Mouse (Mus musculus) cerebellum, adult 2 months (tissue): Measurements from ENCODE around the gene Ppib. TPM values are rescaled to one million over a fixed set of nuclear protein-coding genes. Genes with fewer than 3 reads are reported as not detected.

ENCODE experiments used
- DNase-seq, 2 experiments: peaks; one replicate each; pipeline ENCODE4 v3.0.0; 2021
- H3K27ac ChIP-seq: fragments of 200-500 bp; 2 replicates; pipeline ENCODE4 v1.5.1; 2012; ENCODE audit warnings: low read length, control low read depth, inconsistent platforms; ENCODE audit not compliant: insufficient read depth
- H3K27me3 ChIP-seq: fragments of 200-500 bp; 2 replicates; pipeline ENCODE4 v1.6.1; 2012; ENCODE audit warnings: inconsistent platforms, mild to moderate bottlenecking, low read length, moderate library complexity; ENCODE audit not compliant: control insufficient read depth, insufficient read depth
- H3K4me1 ChIP-seq: fragments of 200-500 bp; 2 replicates; pipeline ENCODE4 v1.6.1; 2011; ENCODE audit warnings: low read length; ENCODE audit not compliant: control insufficient read depth, insufficient read depth
- H3K4me3 ChIP-seq: fragments of 200-500 bp; replicated peaks from 2 replicates; pipeline ENCODE3; 2011; ENCODE audit warnings: mild to moderate bottlenecking, low read depth, low read length, control low read depth; ENCODE audit not compliant: insufficient read depth
- CTCF ChIP-seq: fragments of 200-500 bp; IDR thresholded peaks from 2 replicates; pipeline ENCODE4 v1.5.1; 2011; ENCODE audit warnings: low read depth, mild to moderate bottlenecking, control low read depth, low read length, moderate library complexity, borderline replicate concordance; ENCODE audit not compliant: insufficient read depth
- POLR2A ChIP-seq: fragments of 200-500 bp; IDR thresholded peaks from 2 replicates; pipeline ENCODE4 v1.6.1; 2011; ENCODE audit warnings: low read length, control low read depth, borderline replicate concordance; ENCODE audit not compliant: insufficient read depth
- WGBS: fragments of 180-500 bp; shearing (Covaris S2); methylation state at CpG from one replicate; pipeline ENCODE4 v1.1.7; 2018; 5-methylcytosine and 5-hydroxymethylcytosine counted together
- polyA plus RNA-seq: library from polyadenylated mRNA; depleted of rRNA; stranded (reverse); fragments of >200 nt; gene quantifications from 2 replicates; pipeline ENCODE4 v1.2.3, GENCODE M21; 2012

Ppib gene
- polyA plus RNA-seq, 1 experiment: 230 TPM

- H3K27me3 ChIP-seq: no peaks in the 10 kb centered on the region
These were observed 10.0 kb upstream of the Ppib start for GRCm38 (mm10) chr9:66049931-66050601.

GRCm38 (mm10) chr9:66051493-66051892, 8.5 kb upstream of the Ppib start:
- H3K27me3 ChIP-seq: no peaks in the 10 kb centered on the region
- H3K4me1 ChIP-seq: no peaks in the 10 kb centered on the region
- no peak overlapping the region for H3K4me3 ChIP-seq
- no peak overlapping the region for H3K27ac ChIP-seq
- WGBS: 64% methylated on average over 4 of the region's 4 CpGs
- no peak for DNase-seq
- TF ChIP-seq POLR2A (no peak), CTCF (no peak)

More at GRCm38 (mm10) chr9:66049931-66050601, 10.0 kb upstream of the Ppib start:
- no peaks in the 10 kb centered on the region for H3K4me1 ChIP-seq
- no peak overlapping the region for H3K4me3 ChIP-seq
- WGBS: 50% methylated on average over 6 of the region's 6 CpGs
- DNase-seq: no peak
- H3K27ac ChIP-seq: no peak overlapping the region
- TF ChIP-seq CTCF (no peak), POLR2A (no peak)

GRCm38 (mm10) chr9:66052731-66053130, 7.3 kb upstream of the Ppib start:
- DNase-seq: no peak
- H3K27me3 ChIP-seq: no peaks in the 10 kb centered on the region
- H3K4me1 ChIP-seq: no peaks in the 10 kb centered on the region
- no peak overlapping the region for H3K27ac ChIP-seq
- TF ChIP-seq POLR2A (no peak), CTCF (no peak)
- 97% methylated on average over 1 of the region's 1 CpGs for WGBS
- no peak overlapping the region for H3K4me3 ChIP-seq

GRCm38 (mm10) chr9:66053620-66054019, 6.4 kb upstream of the Ppib start:
- H3K4me1 ChIP-seq: no peaks in the 10 kb centered on the region
- no peak for DNase-seq
- WGBS: 29% methylated on average over 1 of the region's 1 CpGs
- TF ChIP-seq CTCF (no peak), POLR2A (no peak)
- no peak overlapping the region for H3K4me3 ChIP-seq
- no peak overlapping the region for H3K27ac ChIP-seq
- no peaks in the 10 kb centered on the region for H3K27me3 ChIP-seq

GRCm38 (mm10) chr9:66060308-66060647, 256 bp downstream of the Ppib start:
- DNase-seq: no peak
- H3K27ac ChIP-seq: peak overlapping the region; percentile 72
- H3K27me3 ChIP-seq: no peaks in the 10 kb centered on the region
- H3K4me1 ChIP-seq: no peaks in the 10 kb centered on the region
- WGBS: 0% methylated on average over 20 of the region's 20 CpGs
- TF ChIP-seq CTCF (no peak), POLR2A (no peak)
- H3K4me3 ChIP-seq: peak overlapping the region; percentile 86

GRCm38 (mm10) chr9:66060986-66061385, 964 bp downstream of the Ppib start:
- H3K27me3 ChIP-seq: no peaks in the 10 kb centered on the region
- no peak for TF ChIP-seq POLR2A
- no peak for TF ChIP-seq CTCF
- no peak overlapping the region for H3K27ac ChIP-seq
- no peaks in the 10 kb centered on the region for H3K4me1 ChIP-seq
- no peak for DNase-seq
- H3K4me3 ChIP-seq: peak overlapping the region; percentile 86
- 3% methylated on average over 4 of the region's 4 CpGs for WGBS

GRCm38 (mm10) chr9:66061656-66062055, 1.6 kb downstream of the Ppib start:
- H3K27ac ChIP-seq: no peak overlapping the region
- TF ChIP-seq CTCF: no peak
- TF ChIP-seq POLR2A: no peak
- no peaks in the 10 kb centered on the region for H3K27me3 ChIP-seq
- no peaks in the 10 kb centered on the region for H3K4me1 ChIP-seq
- WGBS: 4% methylated on average over 3 of the region's 3 CpGs
- H3K4me3 ChIP-seq: no peak overlapping the region
- no peak for DNase-seq

GRCm38 (mm10) chr9:66063446-66063845, 3.4 kb downstream of the Ppib start:
- no peak for TF ChIP-seq POLR2A
- no peak for TF ChIP-seq CTCF
- WGBS: 91% methylated on average over 3 of the region's 3 CpGs
- H3K4me3 ChIP-seq: no peak overlapping the region
- no peak for DNase-seq
- H3K27me3 ChIP-seq: no peaks in the 10 kb centered on the region
- H3K4me1 ChIP-seq: no peaks in the 10 kb centered on the region
- H3K27ac ChIP-seq: no peak overlapping the region
